Mouse (Mus musculus) MN1 (cell line): ENCODE measurements around the gene Adarb2.

Experiments used
- DNase-seq: peaks from one replicate; pipeline ENCODE4 v3.0.0-alpha.2; 2016; ENCODE audit warnings: low spot score

Adarb2 gene

DNA sequence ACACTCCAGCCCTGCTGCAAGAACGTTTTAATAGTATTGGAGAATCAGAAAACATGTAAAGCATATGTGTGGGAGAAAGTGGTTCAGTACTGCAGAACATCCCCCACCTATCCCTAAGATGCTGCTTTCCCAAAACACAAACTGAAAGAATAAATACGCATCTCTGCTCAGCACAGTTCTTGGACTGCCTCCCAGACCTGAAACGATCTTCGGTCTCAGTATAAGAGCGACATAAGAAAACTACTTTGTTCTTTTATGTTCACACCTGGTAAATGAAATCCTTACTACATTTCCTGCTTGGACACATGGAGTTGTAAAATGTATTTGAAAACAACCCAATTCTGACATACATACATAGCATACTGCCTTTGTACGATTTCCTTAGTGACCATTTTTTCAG lies 597.9 kb downstream of the Adarb2 start:
- no peak for DNase-seq

DNA sequence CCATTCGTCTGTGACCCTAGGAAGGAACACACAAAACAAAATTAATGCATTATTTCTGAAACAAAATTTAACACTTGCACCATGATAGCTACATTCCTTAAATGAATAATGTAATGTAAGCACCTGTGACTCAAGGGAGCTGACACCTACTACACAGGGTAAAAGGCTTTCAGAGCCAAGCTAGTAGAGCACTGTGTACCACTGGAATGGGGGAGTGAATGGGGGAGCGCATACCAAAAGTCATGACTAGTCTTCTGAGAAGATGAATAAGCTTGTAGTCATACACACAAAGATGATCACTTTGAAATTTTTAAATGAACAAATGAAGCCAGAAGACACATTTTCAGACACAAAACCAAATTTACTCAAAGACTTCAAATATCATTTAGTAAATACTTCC lies 603.3 kb downstream of the Adarb2 start:
- DNase-seq, result no peak
